Mouse (Mus musculus) kidney, adult 10 weeks (tissue): Measurements from ENCODE around the gene Prl7b1. TPM values are rescaled to one million over a fixed set of nuclear protein-coding genes. Genes with fewer than 3 reads are reported as not detected.

ENCODE experiments used
- polyA plus RNA-seq: library from polyadenylated mRNA; stranded (reverse); fragments of 350-450 nt; fragmentation: Illumina TruSeq; extraction: RNeasy Lipid Tissue Mini Kit (QIAGEN cat#74804); gene quantifications from one replicate; pipeline ENCODE4 v1.2.3, GENCODE M21; 2014; ENCODE audit warnings: low read depth, low replicate concordance

The Prl7b1 gene
- polyA plus RNA-seq: not detected

GRCm38 (mm10) chr13:27610482-27610881, at the start of gene Prl7b1:
Gene Prl7b1 (minus strand): TSS chr13:27610582.

GRCm38 (mm10) chr13:27642393-27642792, 32.0 kb upstream of the Prl7b1 start, which contains the start of gene Prl7a1:
Gene Prl7a1 (minus strand): TSS chr13:27642493.

GRCm38 (mm10) chr13:27582071-27582470, 28.3 kb downstream of the Prl7b1 start, which contains the start of gene Prl8a1:
Gene Prl8a1 (minus strand): TSS chr13:27582171.

GRCm38 (mm10) chr13:27564506-27564905, 45.9 kb downstream of the Prl7b1 start, which contains the start of gene Prl8a9:
Gene Prl8a9 (minus strand): TSS chr13:27564606.

Other genes starting within 250 kb of the Prl7b1 start
- gene Prl2b1, start 219.7 kb downstream of the Prl7b1 start, polyA plus RNA-seq: not detected
- not detected for gene Prl8a6, start 171.9 kb downstream of the Prl7b1 start, polyA plus RNA-seq
- gene Prl8a8, start 97.4 kb downstream of the Prl7b1 start, polyA plus RNA-seq: not detected
- gene Prl8a9, start 46.0 kb downstream of the Prl7b1 start, polyA plus RNA-seq: not detected
- not detected for gene Prl8a1, start 28.4 kb downstream of the Prl7b1 start, polyA plus RNA-seq
- gene Prl7a1, start 31.9 kb upstream of the Prl7b1 start, polyA plus RNA-seq: not detected
- not detected for gene Prl7a2, start 57.5 kb upstream of the Prl7b1 start, polyA plus RNA-seq
- gene Prl7d1, start 106.2 kb upstream of the Prl7b1 start, polyA plus RNA-seq: not detected
- not detected for gene Prl7c1, start 170.2 kb upstream of the Prl7b1 start, polyA plus RNA-seq
- gene Prl2a1, start 191.1 kb upstream of the Prl7b1 start, polyA plus RNA-seq: not detected
- gene Prl2c1, start 238.8 kb upstream of the Prl7b1 start, polyA plus RNA-seq: not detected